Mouse (Mus musculus): ENCODE measurements around the gene Defb38. TPM values are rescaled to one million over a fixed set of nuclear protein-coding genes. Genes with fewer than 3 reads are reported as not detected.

Gene Defb38
- total RNA-seq (2022): not detected

DNA sequence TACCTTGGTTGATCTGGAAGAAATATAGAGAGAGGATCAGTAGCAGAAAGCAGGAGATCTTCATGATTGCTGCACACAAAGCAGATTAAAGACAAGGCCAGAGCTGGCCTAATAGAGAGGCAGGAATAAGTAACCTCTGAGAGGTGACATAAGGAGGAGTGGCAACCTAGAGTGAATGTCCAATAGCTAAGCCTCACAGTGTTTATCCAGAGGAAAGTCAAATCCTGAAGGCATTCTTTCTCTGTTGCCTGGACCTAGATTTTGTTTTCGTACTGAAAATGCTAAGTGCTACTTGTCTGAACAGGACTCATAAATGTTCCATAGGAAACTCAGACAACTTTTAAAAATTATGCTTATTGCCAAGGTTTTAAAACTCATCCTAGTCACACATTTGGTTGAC, at the start of gene Defb38:
Gene Defb38 (minus strand): TSS at position 101 of the 400 bp plus-strand sequence.
- DNase-seq: no peak

GRCm38 (mm10) chr8:19066013-19066412, 39.6 kb upstream of the Defb38 start:
- no peak for DNase-seq

GRCm38 (mm10) chr8:19064710-19065109, 38.3 kb upstream of the Defb38 start, which contains the start of gene Defb39:
Gene Defb39, minus strand, starts transcription at chr8:19064810.
- no peak for DNase-seq

DNA sequence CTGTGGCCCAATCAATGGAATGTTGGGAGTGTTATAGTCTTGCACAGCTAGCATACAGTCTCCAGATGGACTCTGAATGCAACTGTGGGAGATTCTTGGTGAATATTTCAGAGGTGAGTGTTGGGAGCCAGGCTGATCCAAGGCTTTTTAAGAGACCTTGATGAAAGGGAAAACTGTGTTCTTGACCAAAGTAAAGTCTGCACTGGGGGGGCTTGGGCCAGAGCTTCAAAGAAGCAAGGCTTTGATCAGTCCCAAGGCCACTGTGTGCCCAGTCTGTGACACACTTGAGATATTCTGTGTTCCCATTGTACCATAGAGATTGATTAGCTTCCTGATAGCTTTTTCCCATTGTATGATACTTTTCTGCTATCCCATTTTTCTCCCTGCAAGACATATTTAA, 36.5 kb upstream of the Defb38 start:
- peak; percentile 47 for DNase-seq

GRCm38 (mm10) chr8:19045242-19045641, 18.9 kb upstream of the Defb38 start:
- no peak for DNase-seq

Other genes starting within 250 kb of the Defb38 start
- not detected for gene Defb40, start 48.3 kb downstream of the Defb38 start, total RNA-seq (2022)
- not detected for gene Defb37, start 35.5 kb downstream of the Defb38 start, total RNA-seq (2022)
- 1 to 10 TPM in 1 of 4 experiments, not detected in 3; 1.8 TPM for gene Defb39, start 38.2 kb upstream of the Defb38 start, total RNA-seq (2022)
- gene Defb12, start 88.3 kb upstream of the Defb38 start, total RNA-seq (2022): not detected
- gene Defb34, start 97.2 kb upstream of the Defb38 start, total RNA-seq (2022): not detected
- gene Gm45826, start 114.2 kb upstream of the Defb38 start, total RNA-seq (2022): not detected
- not detected for gene Defb14, start 167.8 kb upstream of the Defb38 start, total RNA-seq (2022)
- gene Defb4, start 172.1 kb upstream of the Defb38 start, total RNA-seq (2022): not detected
- not detected for gene Defb6, start 198.9 kb upstream of the Defb38 start, total RNA-seq (2022)
- not detected for gene Defb46, start 213.3 kb upstream of the Defb38 start, total RNA-seq (2022)
- not detected for gene Defb5, start 221.0 kb upstream of the Defb38 start, total RNA-seq (2022)